Mouse (Mus musculus): ENCODE data around the gene Dnaaf2. TPM values are rescaled to one million over a fixed set of nuclear protein-coding genes. Genes with fewer than 3 reads are reported as not detected.

Gene Dnaaf2
- total RNA-seq (2022) = under 1 TPM; 0.57 to 0.73 (median 0.65) TPM

DNA sequence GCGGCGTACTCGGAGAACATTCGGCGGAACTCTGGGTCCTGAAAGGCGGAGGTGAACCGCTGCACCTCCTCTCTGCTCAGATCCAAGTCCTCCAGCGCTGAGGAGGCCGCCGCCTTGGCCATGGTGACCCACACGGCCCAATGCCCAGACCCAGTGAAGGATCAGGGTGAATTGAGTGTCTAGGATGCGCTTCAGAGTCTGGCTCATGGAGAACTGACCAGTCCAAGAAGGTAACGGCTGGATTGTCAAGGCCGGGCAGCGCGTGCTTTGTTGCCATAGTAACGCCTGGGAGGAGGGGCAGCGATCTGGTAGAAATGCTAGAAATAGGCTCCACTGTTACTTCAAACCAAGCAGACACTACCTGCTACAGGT is at the start of gene Dnaaf2:
Gene Dnaaf2, minus strand, starts transcription at position 266 of the 372 bp plus-strand sequence.
- DNase-seq (ENCODE audit: low spot score) = peak; percentile 41

DNA sequence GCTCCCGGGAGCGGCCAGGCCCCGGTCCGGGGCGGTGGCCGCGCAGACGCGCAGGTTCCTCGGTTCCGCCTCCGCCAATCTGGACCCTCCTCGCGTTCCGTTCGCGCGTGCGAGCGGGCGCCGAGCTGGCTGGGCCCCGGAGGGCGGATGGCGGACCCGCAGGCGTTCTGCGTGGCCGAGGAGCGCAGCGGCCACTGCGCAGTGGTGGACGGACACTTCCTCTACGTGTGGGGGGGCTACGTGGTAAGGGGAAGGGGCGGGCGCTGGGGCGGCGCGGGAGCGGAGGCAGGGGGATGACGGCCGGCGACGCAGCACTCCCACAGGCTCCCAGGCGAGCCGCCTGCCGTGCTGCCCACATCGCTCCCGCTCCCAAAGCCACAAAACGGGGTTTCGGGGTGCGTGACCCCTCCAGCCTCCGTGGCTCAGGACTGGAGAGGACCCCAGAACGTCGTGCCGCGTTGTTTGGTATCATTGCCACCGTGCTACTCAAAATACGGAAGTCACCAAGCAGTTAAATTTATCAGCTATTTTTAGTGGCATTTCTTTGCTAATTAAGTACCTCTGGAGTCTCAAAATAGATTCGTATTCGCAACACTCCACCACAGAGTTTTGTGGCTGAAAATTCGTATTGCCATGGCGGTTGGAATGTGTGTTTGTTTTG is 43.7 kb upstream of the Dnaaf2 start:
- DNase-seq (ENCODE audit: low spot score) = peak; percentile 48

DNA sequence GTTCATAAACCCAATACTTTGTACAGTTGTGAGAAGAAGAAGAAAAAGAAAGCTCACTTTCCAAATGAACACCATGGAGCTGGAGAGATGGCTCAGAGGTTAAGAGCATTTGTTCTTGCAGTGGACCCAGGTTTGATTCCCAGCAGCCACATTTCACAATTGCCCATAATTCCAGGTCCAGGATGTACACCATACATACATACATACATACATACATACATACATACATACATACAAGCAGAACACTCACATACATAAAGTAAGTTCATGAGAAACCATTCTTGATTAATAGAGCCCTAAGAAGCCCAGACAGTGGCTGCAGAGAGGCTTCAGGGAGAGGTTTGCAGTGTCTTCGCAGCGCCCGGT is 43.2 kb upstream of the Dnaaf2 start:
- no peak for DNase-seq (ENCODE audit: low spot score)

DNA sequence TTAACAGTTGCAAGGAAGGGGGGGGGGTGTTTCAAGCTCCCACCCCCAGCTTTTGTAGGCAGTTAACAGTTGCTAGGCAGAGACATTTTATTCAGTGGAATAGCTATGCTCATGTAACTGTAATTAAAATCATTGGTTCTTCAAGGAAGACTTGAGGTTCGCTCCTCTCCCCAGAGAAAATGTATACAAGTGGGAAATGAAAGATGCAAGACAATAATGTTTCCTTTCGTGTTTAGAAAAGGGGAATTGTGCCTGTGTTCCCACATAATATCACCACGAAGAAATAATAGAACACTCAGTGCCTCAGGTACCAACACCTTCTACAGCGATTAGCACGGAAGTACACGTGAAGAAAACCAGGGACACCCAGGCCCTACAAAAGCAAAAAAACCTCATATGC is 42.6 kb upstream of the Dnaaf2 start, which contains the start of gene Klhdc1:
Gene Klhdc1, plus strand, starts transcription at position 301 of the 400 bp plus-strand sequence.
- DNase-seq (ENCODE audit: low spot score) = no peak

DNA sequence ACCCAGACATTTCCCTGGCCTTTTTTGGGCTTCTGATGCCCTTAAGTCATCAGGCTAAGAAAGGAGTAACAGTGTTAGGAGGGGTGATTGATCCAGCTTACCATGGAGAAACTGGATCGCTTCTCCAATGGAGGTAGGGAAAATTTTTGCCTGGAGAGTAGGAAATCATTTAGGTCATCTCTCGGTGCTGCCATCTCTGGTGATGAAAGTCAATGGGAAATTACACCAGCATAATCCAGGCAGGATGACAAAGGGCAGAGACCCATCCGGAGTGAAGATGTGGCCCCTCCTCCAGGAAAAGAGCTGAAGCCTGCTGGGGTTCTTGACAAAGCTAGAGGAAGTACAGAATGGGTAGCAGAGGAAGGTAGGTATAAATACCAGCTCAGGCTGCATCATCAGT is 40.1 kb upstream of the Dnaaf2 start:
- no peak for DNase-seq (ENCODE audit: low spot score)

DNA sequence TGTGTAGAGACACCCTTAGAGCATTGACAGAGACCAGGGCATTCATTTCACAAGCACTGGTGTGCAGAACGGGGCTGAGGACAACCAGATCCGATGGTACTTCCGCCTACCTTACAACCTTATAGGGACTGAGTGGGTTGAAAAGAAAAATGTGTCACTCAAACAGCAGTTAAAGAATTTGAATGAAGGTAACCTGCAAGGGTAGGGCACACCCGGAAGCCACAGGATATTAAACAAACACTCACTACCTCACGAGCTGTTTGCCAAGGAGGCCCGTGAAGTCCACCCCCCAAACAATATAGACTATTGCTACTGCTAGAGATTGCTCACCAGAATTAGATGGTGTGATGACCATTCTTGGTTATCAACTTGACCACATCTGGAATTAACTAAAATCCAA is 37.6 kb upstream of the Dnaaf2 start:
- DNase-seq (ENCODE audit: low spot score) = no peak

DNA sequence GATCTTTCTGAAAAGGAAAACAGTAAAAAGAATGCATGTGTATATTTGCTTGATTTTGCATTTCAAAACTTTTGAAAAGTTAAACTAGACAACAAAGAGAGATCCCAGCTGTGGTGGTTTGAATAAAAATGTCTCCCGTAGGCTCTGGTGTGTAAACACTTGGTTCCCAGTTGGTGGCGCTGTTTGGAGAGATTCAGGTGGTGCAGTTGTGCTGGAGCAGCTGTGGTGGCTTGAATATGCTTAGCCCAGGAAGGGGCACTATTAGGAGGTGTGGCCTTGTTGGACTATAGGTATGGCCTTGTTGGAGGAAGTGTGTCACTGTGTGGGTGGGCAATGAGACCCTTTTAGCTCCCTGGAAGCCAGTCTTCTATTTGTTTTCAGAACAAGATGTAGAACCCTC is 31.0 kb upstream of the Dnaaf2 start:
- no peak for DNase-seq (ENCODE audit: low spot score)

DNA sequence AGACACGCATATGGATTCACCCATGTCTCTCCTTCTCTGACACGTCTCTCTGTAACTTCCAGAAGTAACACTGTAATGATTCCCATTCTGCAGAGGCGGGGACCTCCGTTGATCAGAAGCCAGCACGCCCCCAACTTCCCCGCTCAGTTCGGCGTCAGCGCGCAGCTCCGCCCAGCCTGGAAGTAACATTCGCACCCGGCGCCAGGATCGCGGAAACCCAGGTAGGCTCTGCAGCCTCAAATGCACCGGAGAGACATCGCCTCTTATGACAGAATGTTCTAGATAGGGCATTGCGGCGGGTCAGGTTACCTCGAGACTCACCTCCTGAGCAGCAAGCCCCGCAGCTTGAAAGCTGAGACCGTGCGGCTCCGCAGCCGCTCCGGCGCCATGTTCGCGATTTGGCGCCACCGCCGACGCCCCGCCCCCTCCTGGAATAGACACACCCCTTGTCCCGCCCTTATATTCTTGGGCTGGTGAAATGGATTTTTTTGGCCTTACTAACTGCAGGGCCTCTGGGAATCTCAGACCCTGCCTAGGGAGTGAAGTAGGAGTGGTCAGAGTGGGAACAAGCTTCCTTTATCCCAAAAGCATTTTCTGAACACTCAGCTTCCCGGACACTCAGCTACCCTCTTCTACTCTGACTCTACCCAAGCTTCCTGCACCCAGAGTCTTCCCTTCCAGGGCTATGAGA is 29.7 kb upstream of the Dnaaf2 start, which contains the start of gene Pole2:
Gene Pole2, minus strand, starts transcription at position 420 of the 691 bp plus-strand sequence.
- peak; percentile 90 for DNase-seq (ENCODE audit: low spot score)

DNA sequence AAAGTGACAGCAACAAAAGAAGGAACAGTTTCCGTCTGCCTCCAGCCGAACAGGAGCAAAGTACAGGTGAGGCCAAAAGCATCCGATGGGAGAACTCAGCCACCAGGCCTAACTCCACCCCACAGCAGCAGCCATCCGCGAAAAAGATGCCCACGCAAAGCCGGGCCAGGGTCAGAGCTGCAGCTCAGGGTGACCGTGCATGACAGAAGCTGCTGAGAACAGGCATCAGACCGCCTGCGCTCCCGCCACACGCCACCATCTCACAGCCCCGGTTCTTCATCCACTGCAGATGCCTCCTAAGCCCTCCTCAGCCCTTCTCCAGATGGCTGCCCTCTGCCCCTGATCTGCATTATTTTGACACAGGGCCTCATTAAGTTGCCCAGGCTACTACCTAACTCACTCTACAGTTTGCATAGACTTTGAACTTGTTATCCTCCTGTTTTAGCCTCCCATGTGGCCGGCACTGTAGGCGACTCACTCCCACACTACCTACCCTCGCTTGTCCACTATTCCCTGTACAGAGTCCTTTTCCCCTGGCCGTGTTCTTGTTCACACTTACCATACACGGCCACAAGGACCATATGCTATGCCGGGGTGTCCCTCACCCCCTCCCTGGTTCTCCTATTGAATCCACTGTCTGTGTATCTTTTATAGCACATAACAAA is 22.5 kb upstream of the Dnaaf2 start:
- DNase-seq (ENCODE audit: low spot score) = no peak

DNA sequence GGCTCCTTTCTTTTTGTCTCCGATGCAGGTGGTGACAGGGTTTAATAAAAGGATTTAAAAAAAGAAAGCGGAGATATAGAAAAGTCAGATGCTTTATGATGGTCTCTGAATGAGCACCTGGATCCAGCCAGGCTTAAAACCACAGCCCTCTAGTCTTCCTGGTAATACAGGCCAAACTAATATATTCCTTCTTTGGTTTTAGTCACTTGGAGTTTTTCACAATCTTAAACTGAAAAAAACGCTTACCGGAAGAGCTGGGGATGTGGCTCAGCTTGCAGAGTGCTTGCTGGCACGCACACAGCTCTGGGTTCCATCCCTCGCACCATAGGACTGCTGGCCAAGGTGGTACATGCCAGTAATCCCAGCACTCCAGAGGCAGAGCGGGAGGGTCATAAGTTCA is 18.4 kb upstream of the Dnaaf2 start:
- no peak for DNase-seq (ENCODE audit: low spot score)

DNA sequence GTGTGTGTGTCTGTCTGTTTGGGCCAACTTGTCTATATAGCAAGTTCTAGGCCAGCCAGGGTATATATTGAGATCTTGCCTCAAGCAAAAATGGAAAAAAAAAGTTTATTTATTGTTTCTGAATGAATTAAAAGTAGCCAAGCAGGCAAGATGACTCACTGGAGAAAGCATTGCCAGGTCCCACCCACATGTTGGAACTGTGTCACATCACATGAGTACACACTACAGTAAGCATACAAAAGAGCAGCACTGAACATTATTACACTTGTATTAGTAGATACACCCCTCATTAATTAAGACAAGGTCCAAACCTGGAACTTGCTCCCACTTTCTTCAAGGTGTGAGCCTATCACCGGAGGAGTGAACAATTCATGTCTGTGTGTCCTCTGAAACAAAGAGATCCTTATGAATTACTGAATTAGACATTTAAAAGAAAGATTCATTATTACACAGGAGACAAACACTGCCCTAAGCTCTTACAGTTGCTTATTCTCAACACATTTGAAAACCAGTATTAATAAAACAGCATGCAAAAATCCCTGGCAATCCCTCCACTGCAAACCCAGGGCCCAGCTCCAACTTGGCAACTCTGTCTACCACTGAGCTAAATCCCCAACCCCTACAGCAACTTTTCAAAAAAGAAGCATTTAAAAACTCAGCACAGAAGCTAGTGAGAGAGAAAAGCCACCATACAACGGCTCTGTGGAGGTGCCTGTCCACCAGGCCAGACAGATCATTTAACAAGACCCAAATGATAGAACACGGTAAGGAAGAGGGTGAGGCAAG is 17.0 kb upstream of the Dnaaf2 start:
- DNase-seq (ENCODE audit: low spot score) = peak; percentile 74

DNA sequence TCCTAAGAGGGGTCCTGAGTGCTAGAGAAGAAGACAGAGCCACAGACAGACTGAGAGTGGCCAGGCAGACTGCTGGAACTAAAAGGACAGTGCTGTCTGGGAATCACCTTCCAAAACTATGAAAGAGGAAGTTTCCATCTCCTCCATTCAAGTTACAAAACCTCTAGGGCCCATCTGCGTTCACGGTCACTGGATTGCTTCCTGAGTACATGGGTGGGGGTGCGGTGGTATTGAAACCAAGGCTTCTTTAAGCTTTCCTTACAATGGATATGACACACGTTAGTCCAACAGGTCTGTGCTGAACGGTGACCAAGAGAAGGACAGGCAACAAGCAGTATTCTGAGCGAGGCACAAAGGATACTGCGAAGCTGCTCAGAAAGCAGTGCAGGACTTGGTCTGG is 16.2 kb upstream of the Dnaaf2 start:
- DNase-seq (ENCODE audit: low spot score) = no peak

DNA sequence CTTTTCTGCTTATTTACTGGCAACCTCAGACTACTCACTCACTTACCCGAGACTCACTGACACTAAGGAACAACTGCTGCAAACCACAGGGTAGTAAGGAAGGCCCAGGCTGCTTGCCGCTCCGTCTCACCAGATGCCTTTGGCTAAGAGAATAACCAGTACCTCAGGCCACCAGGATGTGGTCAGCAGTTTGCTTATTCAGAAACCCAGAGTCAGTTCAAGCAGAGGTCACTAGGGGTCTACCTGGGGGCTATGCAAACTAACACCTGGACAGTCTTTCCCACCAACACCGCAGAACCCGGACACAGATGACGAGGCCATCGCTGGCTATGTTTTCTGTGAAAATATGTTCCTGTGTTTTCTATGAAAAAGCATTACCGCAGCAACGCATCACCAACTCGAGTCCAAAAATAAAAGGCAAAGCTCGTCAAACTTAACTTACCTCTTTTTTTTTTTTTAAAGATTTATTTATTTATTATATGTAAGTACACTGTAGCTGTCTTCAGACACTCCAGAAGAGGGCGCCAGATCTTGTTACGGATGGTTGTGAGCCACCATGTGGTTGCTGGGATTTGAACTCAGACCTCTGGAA is 15.1 kb upstream of the Dnaaf2 start:
- DNase-seq (ENCODE audit: low spot score) = no peak

DNA sequence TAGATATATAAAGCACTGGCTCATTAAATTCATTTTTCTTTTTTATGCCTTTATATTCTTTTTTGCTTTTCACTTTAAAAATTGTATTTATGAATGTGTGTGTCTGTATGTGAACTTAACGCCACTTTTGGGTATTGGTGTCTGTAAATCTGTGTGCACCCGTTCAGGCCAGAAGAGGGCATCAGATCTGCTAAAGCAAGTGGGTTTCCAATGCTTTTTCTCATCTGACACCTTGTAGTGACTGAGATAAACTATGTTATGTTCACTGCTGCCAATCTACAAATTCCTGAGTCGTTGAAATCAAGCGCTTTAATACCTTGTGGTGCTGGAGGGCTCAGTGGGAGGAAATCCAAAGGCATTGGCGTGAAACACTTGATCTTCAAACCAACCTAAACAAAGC is 12.8 kb upstream of the Dnaaf2 start:
- DNase-seq (ENCODE audit: low spot score) = no peak

DNA sequence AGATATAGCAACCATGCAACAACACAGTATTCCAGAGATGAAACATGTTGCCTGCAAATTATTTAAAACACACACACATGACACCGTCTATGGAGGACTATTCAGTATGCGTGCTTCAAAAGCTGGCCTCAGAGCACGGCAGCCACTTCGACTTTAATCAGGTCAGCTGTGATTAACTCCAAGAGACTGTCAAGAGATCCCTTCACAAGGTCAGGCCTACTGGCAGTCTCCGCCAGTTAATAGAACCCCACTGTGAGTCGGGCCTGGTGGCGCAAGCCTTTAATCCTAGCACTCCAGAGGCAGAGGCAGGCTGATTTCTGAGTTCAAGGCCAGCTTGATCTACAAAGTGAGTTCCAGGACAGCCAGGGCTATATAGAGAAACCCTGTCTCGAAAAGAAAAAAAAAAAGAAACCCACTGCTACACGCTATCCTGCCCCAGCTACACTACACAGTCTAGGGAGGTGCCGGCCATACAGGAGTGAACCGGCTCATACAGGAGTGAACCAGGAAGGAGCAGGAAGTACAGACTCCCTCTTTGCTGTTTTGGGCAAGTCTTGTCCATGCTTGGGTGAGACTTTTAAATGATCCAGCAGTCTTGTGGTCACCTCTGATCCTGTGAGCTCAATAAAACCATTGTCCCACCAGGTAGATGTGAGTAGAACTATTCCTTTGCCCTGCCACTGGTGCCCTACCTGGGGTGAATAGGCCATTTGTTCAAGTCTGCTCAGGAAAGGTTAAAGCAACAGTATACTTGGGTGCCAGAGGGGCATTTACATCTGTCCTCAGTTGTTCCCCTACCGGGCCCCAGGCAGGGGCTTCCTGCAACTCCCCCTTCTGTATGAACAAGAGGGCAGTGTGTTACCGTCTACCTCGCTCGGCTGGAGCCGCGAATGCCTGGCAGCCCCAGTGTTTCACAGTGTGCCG is 12.1 kb upstream of the Dnaaf2 start:
- DNase-seq (ENCODE audit: low spot score) = no peak

DNA sequence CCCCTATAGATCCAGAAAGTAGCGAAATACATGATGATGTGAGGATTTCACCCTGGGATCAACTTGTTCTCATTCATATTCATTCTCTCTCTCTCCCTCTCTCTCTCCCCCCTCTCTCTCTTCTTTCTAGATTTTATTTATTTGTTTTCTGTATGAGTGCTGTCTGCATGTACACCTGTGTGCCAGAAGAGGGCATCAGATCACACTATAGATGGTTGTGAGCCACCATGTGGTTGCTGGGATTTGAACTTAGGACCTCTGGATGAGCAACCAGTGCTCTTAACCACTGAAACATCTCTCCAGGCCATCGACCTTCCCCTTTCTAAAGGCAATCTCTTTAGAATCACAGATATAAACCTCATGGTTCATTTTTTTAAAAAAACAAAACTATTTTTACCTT is 10.3 kb upstream of the Dnaaf2 start:
- DNase-seq (ENCODE audit: low spot score) = no peak

DNA sequence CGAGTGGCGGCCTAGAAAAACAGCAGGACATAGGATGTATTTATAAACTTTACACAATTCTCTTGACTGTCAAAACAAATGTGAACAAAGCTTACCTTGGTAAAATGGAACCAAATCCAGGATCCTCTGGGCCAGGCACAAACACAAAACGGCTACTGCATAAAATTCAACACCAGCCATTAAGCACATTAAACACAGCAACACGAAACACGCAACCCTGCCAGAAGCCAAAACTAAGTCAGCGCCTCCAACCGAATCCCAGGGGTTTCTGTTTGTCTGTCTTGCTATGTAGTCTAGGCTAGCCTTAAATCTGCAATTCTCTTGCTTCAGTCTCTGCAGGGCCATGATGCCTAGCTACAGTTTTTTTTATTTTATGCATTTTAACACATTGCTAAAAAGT is 9.7 kb upstream of the Dnaaf2 start:
- no peak for DNase-seq (ENCODE audit: low spot score)

DNA sequence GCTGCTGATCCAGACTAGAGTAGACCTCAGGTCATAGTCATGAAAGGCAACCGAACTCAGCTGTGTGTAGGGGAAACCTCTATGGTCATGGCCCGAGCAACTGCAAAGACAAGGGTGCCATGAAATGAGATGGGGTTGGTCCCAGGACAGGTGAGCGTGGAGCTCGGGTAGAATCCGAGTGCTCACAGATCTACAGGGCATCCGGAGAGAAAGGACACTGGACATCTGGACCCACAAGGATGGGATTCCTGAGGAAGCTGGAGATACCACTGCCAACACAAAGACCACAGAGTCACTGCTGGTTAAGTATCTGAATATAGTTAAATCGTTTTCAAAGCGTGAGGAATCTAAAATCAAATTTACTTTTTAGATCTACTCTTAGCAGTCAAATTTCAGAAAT is 9.2 kb upstream of the Dnaaf2 start:
- DNase-seq (ENCODE audit: low spot score) = no peak

DNA sequence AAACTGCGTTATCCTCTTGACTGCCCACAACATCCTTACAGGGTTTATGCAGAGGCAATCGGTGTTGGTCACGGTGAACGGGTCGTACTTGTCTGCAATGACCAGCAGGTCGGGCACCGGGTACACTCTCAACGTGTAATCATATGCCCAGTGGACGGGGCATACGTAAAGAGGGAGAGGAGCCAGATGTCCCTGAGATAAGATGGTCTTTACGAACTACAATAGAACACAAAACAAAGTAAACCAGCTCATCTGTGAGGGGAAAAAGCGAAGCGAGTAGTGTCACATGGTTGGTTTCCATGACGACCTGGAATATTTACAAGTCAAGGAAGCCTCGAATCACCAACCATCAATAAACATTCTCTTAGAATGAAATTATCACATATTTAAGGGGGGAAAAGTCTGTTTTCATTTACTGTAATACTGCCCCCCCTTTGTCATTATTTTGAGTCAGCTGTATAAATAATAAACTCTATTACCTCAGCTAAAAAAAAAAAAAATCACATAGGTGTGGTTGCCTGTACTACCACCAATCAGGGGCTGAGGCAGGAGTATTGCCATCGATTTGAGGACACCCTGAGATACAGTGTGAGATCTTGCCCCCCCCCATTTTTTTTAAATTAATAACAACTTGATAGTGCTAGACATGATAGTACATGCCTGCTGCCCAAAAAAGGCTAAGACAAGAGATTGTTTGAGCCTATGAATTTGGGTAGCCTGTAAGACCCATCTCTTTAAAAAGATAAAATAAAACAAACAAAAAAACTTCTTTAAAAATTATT is 6.0 kb upstream of the Dnaaf2 start, which contains the start of gene Gm49384:
Gene Gm49384, minus strand, starts transcription at position 216 of the 782 bp plus-strand sequence.
- DNase-seq (ENCODE audit: low spot score) = no peak

DNA sequence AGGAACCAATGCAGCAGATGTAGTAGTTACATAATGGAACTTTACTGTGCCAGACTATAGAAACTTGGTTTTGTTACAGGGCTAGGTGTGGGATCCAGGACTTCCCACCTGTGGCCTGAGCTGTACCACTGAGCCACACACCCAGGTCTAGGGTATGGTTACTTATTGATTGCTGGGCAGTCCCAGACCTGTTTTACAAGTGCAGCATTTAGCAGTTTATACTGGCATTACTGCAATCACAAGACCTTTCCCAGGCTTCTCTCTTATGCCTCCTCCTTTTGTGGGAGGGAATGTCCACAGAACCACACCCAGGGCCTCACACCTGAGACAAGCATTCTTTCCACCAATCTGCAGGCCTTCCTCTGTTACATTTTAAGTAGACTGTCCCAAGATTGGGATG is 756 bp upstream of the Dnaaf2 start:
- DNase-seq (ENCODE audit: low spot score) = no peak

Measured in heart, adult 8-10 months (tissue).